Comparison of ENCODE assay signal across 8 mouse cellular contexts in genomic region chr2:166792355-166792754, GRCm38 (mm10). TPM values are rescaled to one million over a fixed set of nuclear protein-coding genes. Genes with fewer than 3 reads are reported as not detected.
DNase-seq lines count a peak whose midpoint lies in the region; ATAC-seq and TF ChIP-seq lines count a peak whose summit lies in the region.

TSS of gene Trp53rkb (plus strand) at chr2:166792531.

- peak within 1 kb of the TSS; percentile 83 for H3K9ac ChIP-seq in limb, embryonic 14.5 days (ENCODE audit: low read depth, low read length, severe bottlenecking)
- H3K9ac ChIP-seq in stomach, embryonic 16.5 days (ENCODE audit: low read length): peak within 1 kb of the TSS; percentile 83

- peaks cover 4% of the 10 kb centered on the region; the same call in 1 of the 2 replicates for H3K4me1 ChIP-seq in spleen, adult 2 months (ENCODE audit: control insufficient read depth, insufficient read depth, insufficient read length)
- H3K4me1 ChIP-seq in limb, embryonic 14.5 days (ENCODE audit: control insufficient read depth, insufficient read depth, low read length): peaks cover 8% of the 10 kb centered on the region; the same call in 1 of the 2 replicates
- peaks cover 5% of the 10 kb centered on the region for H3K4me1 ChIP-seq in stomach, embryonic 16.5 days (ENCODE audit: control insufficient read depth, insufficient read depth, low read length)

- peak; percentile 38 to 55 for DNase-seq in frontal cortex, postnatal 10 days (ENCODE audit: low spot score in 2 of 2)
- no peak for DNase-seq in frontal cortex, postnatal 36 days (ENCODE audit: low spot score in 2 of 2)
- DNase-seq in spleen, adult 2 months (ENCODE audit: low read depth in 1 of 2, low spot score in 2 of 2): no peak
- no peak for DNase-seq in spleen, adult 18-20 months
- no peak for DNase-seq in limb, embryonic 14.5 days (ENCODE audit: low spot score)
- no peak for DNase-seq in cerebellum, adult 11 months

- peak within 1 kb of the TSS; percentile 69 for H3K27ac ChIP-seq in spleen, adult 2 months (ENCODE audit: insufficient read depth, low read length)
- H3K27ac ChIP-seq in limb, embryonic 14.5 days (replicated peaks; ENCODE audit: low read depth, low read length): peak within 1 kb of the TSS; percentile 65
- peak within 1 kb of the TSS; percentile 62 for H3K27ac ChIP-seq in stomach, embryonic 16.5 days (ENCODE audit: low read length)

- WGBS in spleen, adult 2 months: 87% methylated on average over 5 of the region's 5 CpGs
- 78% methylated on average over 5 of the region's 5 CpGs for WGBS in limb, embryonic 14.5 days
- WGBS in stomach, embryonic 16.5 days: 68% methylated on average over 5 of the region's 5 CpGs

- peaks cover 2% of the 10 kb centered on the region; the same call in 1 of the 2 replicates for H3K36me3 ChIP-seq in spleen, adult 2 months (ENCODE audit: control insufficient read depth, insufficient read depth, low read length)
- peaks cover 16% of the 10 kb centered on the region for H3K36me3 ChIP-seq in limb, embryonic 14.5 days (ENCODE audit: control insufficient read depth, insufficient read depth, low read length)
- H3K36me3 ChIP-seq in stomach, embryonic 16.5 days (ENCODE audit: control insufficient read depth, insufficient read depth, low read length): no peaks in the 10 kb centered on the region

- no peak for ATAC-seq in limb, embryonic 14.5 days (ENCODE audit: low FRiP score, low read depth)
- no peak for ATAC-seq in stomach, embryonic 16.5 days (ENCODE audit: insufficient read depth, low FRiP score)
- no peak for ATAC-seq in megakaryocyte-erythroid progenitor cell, adult 5-6 weeks (replicated peaks; ENCODE audit: low FRiP score, low TSS enrichment, poor library complexity, severe bottlenecking)

- TF ChIP-seq POLR2A in spleen, adult 2 months (IDR thresholded peaks at IDR 0.05; ENCODE audit: low read depth, low read length): no peak
- TF ChIP-seq POLR2A in limb, embryonic 14.5 days (IDR thresholded peaks at IDR 0.05; ENCODE audit: borderline replicate concordance, extremely low read depth, insufficient read depth, insufficient read length): no peak

- H3K4me3 ChIP-seq in spleen, adult 2 months (ENCODE audit: extremely low read depth, insufficient read depth, insufficient read length): peak within 1 kb of the TSS; percentile 70
- peak within 1 kb of the TSS; percentile 72 for H3K4me3 ChIP-seq in limb, embryonic 14.5 days (replicated peaks; ENCODE audit: low read length)
- H3K4me3 ChIP-seq in stomach, embryonic 16.5 days (replicated peaks; ENCODE audit: low read length): peak within 1 kb of the TSS; percentile 70

- H3K4me2 ChIP-seq in limb, embryonic 14.5 days (replicated peaks; ENCODE audit: low read depth, low read length, severe bottlenecking): peak within 1 kb of the TSS; percentile 61
- peak within 1 kb of the TSS; percentile 53 for H3K4me2 ChIP-seq in stomach, embryonic 16.5 days (ENCODE audit: low read depth, low read length)

- H3K9me3 ChIP-seq in limb, embryonic 14.5 days (ENCODE audit: control insufficient read depth, low read length): no peaks in the 10 kb centered on the region
- H3K9me3 ChIP-seq in stomach, embryonic 16.5 days (replicated peaks; ENCODE audit: control insufficient read depth, low read length): no peaks in the 10 kb centered on the region

- TF ChIP-seq CTCF in spleen, adult 2 months (IDR thresholded peaks at IDR 0.05; ENCODE audit: extremely low read depth, insufficient read depth, insufficient read length, insufficient replicate concordance): no peak

- 0 out of 2 replicates have a peak, but pooled peaks cover 1% of the 10 kb centered on the region for H3K27me3 ChIP-seq in spleen, adult 2 months (ENCODE audit: control insufficient read depth, insufficient read depth, low read length)
- no peaks in the 10 kb centered on the region for H3K27me3 ChIP-seq in limb, embryonic 14.5 days (ENCODE audit: control insufficient read depth, insufficient read depth, low read length)
- H3K27me3 ChIP-seq in stomach, embryonic 16.5 days (ENCODE audit: control insufficient read depth, insufficient read depth, low read length): no peaks in the 10 kb centered on the region

RNA-seq across cellular contexts. Expression of gene Trp53rkb, which starts in this region (rescaled TPM):
- polyA plus RNA-seq in spleen, adult 2 months (2012; rRNA removed): 4.1 and 4.7 TPM in 2 replicates
- 7.7 and 10.3 TPM in 2 replicates for polyA plus RNA-seq in limb, embryonic 14.5 days (2012; rRNA removed)
- 8.0 and 10.8 TPM in 2 replicates for polyA plus RNA-seq in limb, embryonic 14.5 days (2014; fragmentation: Nextera tagmentation; extraction: Ambion mirVana)
- 4.8 and 5.3 TPM in 2 replicates for polyA plus RNA-seq in stomach, embryonic 16.5 days (2015; fragmentation: Nextera tagmentation; extraction: Ambion mirVana)
- total RNA-seq in megakaryocyte-erythroid progenitor cell, adult 5-6 weeks (2014; fragmentation: Nextera tagmentation): 1.6 and 5.0 TPM in 2 replicates
- total RNA-seq in megakaryocyte-erythroid progenitor cell, adult 5-6 weeks (2017): 2.4 and 3.1 TPM in 2 replicates

Comparison
In these comparisons a context has a peak if more than half of its experiments do, and no peak if none do; other contexts are left out.
1. DNase-seq: peak in frontal cortex, postnatal 10 days (2 of 2); none in frontal cortex, postnatal 36 days (0 of 2), spleen, adult 2 months (0 of 2), spleen, adult 18-20 months (0 of 2), limb, embryonic 14.5 days (single experiment) and cerebellum, adult 11 months (single experiment).
2. Peak in every context shown above with its lines, with median percentiles within 50 percentile points of each other: H3K27ac ChIP-seq and H3K4me3 ChIP-seq.